Mouse (Mus musculus) liver, adult 2 months (tissue): Measurements from ENCODE around the gene Kcp.

ENCODE experiments used
- CTCF ChIP-seq: fragments of 200-500 bp; IDR thresholded peaks from 2 replicates; pipeline ENCODE4 v1.5.1; 2011; ENCODE audit warnings: low read depth, low read length, control low read depth
- POLR2A ChIP-seq: fragments of 200-500 bp; IDR thresholded peaks from 2 replicates; pipeline ENCODE4 v1.6.1; 2011; ENCODE audit warnings: low read length, control low read depth; ENCODE audit not compliant: insufficient read depth; ENCODE audit errors: extremely low read depth

GRCm38 (mm10) chr6:29473941-29474691 lies 33.6 kb downstream of the Kcp start:
- TF ChIP-seq CTCF (no peak), POLR2A (no peak)
